Mouse (Mus musculus): Measurements from ENCODE around the gene Pdia4. TPM values are rescaled to one million over a fixed set of nuclear protein-coding genes. Genes with fewer than 3 reads are reported as not detected.

The Pdia4 gene
- polyA plus RNA-seq, 1 experiment = 24.7 TPM

DNA sequence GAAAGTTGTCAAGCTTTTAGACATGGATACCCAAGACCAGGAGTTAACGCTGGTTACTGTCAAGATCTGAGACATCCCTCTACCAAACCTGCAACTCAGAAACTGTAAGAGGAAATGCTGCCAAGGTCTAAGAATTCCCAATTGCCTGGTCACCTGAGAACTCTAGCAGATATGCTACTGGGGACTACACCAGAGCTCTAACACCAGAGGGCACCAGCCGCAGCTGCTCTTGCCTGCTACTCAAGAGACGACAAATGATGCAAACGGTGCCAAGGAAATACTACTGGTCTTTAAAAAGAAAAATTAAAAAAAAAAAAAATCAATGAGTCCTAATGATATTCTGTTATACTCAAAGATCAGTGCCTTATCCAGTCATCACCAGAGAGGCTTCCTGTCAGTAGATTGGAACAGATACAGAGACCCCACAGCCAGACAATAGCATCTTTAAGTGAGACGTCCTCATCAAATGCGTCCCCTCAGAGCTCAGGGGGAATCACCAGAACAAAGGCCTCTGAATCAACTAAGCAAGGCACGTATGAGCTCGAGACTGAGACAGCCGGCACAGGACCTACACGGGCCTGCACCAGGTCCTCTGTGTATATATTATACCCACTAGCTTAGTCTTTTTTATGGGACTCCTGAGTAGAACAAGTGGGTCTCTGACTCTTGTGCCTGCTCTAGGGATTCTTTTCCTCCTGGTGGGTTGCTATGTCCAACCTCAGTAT, 19.0 kb downstream of the Pdia4 start:
- TF ChIP-seq CTCF (IDR thresholded peaks at IDR 0.05; ENCODE audit: control insufficient read depth, insufficient read depth, insufficient replicate concordance, low read depth, low read length) (no peak), POLR2A (IDR thresholded peaks at IDR 0.05; ENCODE audit: control insufficient read depth, low read depth, low read length) (no peak)
- no peaks in the 10 kb centered on the region for H3K4me1 ChIP-seq (ENCODE audit: control insufficient read depth, insufficient read depth, low read length)
- no peaks in the 10 kb centered on the region; the same call in 1 of the 2 replicates for H3K36me3 ChIP-seq (ENCODE audit: control insufficient read depth, insufficient read depth, low read length)
- no peaks in the 10 kb centered on the region for H3K27me3 ChIP-seq (ENCODE audit: control insufficient read depth, insufficient read depth, low read length)
- no peak overlapping the region for H3K4me3 ChIP-seq (ENCODE audit: control insufficient read depth, low read depth, low read length)
- no peak overlapping the region for H3K27ac ChIP-seq (ENCODE audit: control insufficient read depth, insufficient read depth, low read depth, low read length)

DNA sequence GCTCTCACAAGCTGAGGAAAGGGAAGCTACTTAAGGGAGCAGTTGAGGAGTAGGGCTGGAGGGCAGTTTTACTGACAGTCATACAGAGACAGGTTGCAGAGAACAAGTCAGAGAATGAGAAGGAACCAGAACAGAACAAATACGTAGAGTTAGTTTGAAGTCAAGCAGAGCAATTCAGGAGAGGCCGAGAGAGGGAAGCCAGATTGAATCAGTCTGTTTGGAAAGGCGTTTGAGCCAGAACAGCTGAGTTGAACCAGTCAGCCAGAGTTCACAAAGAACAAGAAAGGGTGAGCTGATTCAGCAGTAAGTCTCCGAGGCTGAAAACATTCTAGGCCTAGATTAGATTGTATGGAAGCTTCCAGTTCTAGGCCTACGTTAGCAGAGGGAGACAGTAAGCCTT, 19.9 kb downstream of the Pdia4 start:
- peaks cover 3% of the 10 kb centered on the region for H3K4me1 ChIP-seq (ENCODE audit: control insufficient read depth, insufficient read depth, low read length)
- no peaks in the 10 kb centered on the region; the same call in 1 of the 2 replicates for H3K36me3 ChIP-seq (ENCODE audit: control insufficient read depth, insufficient read depth, low read length)
- TF ChIP-seq POLR2A (IDR thresholded peaks at IDR 0.05; ENCODE audit: control insufficient read depth, low read depth, low read length) = no peak
- TF ChIP-seq CTCF (IDR thresholded peaks at IDR 0.05; ENCODE audit: control insufficient read depth, insufficient read depth, insufficient replicate concordance, low read depth, low read length) = no peak
- no peaks in the 10 kb centered on the region for H3K27me3 ChIP-seq (ENCODE audit: control insufficient read depth, insufficient read depth, low read length)
- no peak overlapping the region for H3K4me3 ChIP-seq (ENCODE audit: control insufficient read depth, low read depth, low read length)
- H3K27ac ChIP-seq (ENCODE audit: control insufficient read depth, insufficient read depth, low read depth, low read length) = no peak overlapping the region

DNA sequence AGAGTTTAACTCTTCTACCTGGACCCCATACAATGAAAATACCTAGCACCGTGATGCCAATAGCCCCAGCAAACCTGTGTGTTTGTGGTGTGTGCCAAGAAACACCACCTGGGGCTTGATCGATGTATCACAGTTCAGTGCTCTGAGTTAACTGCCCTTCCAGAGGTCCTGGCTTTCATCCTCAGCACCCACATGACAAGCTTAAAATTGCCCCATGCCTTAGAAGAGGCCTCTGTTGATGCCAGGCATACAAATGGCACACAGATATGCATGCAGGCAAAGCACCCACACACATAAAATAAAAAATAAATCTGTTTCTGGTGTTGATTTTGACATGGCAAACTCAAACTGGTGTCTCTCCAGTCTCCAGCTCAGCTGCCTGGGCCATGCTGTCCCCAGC, 20.7 kb downstream of the Pdia4 start:
- no peaks in the 10 kb centered on the region for H3K27me3 ChIP-seq (ENCODE audit: control insufficient read depth, insufficient read depth, low read length)
- H3K4me1 ChIP-seq (ENCODE audit: control insufficient read depth, insufficient read depth, low read length) = peaks cover 3% of the 10 kb centered on the region
- H3K4me3 ChIP-seq (ENCODE audit: control insufficient read depth, low read depth, low read length) = no peak overlapping the region
- no peaks in the 10 kb centered on the region; the same call in 1 of the 2 replicates for H3K36me3 ChIP-seq (ENCODE audit: control insufficient read depth, insufficient read depth, low read length)
- TF ChIP-seq CTCF (IDR thresholded peaks at IDR 0.05; ENCODE audit: control insufficient read depth, insufficient read depth, insufficient replicate concordance, low read depth, low read length) (no peak), POLR2A (IDR thresholded peaks at IDR 0.05; ENCODE audit: control insufficient read depth, low read depth, low read length) (no peak)
- H3K27ac ChIP-seq (ENCODE audit: control insufficient read depth, insufficient read depth, low read depth, low read length) = no peak overlapping the region

DNA sequence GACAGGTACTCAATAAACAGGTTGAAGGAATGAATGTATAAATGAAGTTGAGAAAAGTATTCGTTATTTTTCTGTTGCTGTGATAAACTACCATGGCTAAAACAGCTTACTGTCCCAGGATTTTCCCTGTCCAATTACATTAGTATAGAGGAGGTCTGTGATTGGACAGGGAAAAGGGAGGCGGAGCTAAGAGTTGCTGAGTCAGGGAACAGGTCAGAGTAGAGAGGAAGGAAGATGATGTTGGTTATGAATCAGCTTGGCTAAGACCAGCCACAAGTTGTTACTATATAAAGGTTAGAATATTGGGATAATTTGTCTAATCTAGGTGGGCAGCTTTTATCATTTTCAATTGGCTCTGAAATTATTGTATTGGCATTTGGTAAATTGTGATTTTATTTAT, 22.5 kb downstream of the Pdia4 start:
- no peak overlapping the region for H3K4me3 ChIP-seq (ENCODE audit: control insufficient read depth, low read depth, low read length)
- TF ChIP-seq CTCF (IDR thresholded peaks at IDR 0.05; ENCODE audit: control insufficient read depth, insufficient read depth, insufficient replicate concordance, low read depth, low read length) (no peak), POLR2A (IDR thresholded peaks at IDR 0.05; ENCODE audit: control insufficient read depth, low read depth, low read length) (no peak)
- H3K27ac ChIP-seq (ENCODE audit: control insufficient read depth, insufficient read depth, low read depth, low read length) = no peak overlapping the region
- no peaks in the 10 kb centered on the region for H3K36me3 ChIP-seq (ENCODE audit: control insufficient read depth, insufficient read depth, low read length)
- no peaks in the 10 kb centered on the region for H3K27me3 ChIP-seq (ENCODE audit: control insufficient read depth, insufficient read depth, low read length)
- peaks cover 3% of the 10 kb centered on the region for H3K4me1 ChIP-seq (ENCODE audit: control insufficient read depth, insufficient read depth, low read length)

DNA sequence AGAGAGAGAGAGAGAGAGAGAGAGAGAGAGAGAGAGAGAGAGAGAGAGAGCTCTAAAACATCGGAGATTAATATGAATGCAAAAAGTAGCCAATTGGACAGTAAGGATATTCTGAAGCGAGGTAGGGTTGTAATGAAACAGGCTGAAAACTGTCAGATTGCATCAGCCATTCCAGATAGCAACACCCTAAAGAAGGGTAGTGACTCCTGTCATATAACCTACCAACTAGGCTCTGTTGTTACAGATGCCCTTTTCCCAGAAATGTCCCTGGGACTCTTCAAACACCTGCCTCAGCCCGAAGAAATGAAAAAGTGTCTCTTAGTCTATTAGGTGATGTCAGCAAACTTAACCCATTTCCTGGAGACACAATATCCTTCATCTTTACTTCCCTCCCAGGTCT, 24.4 kb downstream of the Pdia4 start:
- Histone ChIP-seq H3K4me3 (ENCODE audit: control insufficient read depth, low read depth, low read length) (peak overlapping the region; percentile 93), H3K4me1 (ENCODE audit: control insufficient read depth, insufficient read depth, low read length) (peaks cover 3% of the 10 kb centered on the region), H3K27ac (ENCODE audit: control insufficient read depth, insufficient read depth, low read depth, low read length) (peak overlapping the region; percentile 93), H3K36me3 (ENCODE audit: control insufficient read depth, insufficient read depth, low read length) (no peaks in the 10 kb centered on the region), H3K27me3 (ENCODE audit: control insufficient read depth, insufficient read depth, low read length) (no peaks in the 10 kb centered on the region)
- TF ChIP-seq POLR2A (IDR thresholded peaks at IDR 0.05; ENCODE audit: control insufficient read depth, low read depth, low read length) (no peak), CTCF (IDR thresholded peaks at IDR 0.05; ENCODE audit: control insufficient read depth, insufficient read depth, insufficient replicate concordance, low read depth, low read length) (no peak)

DNA sequence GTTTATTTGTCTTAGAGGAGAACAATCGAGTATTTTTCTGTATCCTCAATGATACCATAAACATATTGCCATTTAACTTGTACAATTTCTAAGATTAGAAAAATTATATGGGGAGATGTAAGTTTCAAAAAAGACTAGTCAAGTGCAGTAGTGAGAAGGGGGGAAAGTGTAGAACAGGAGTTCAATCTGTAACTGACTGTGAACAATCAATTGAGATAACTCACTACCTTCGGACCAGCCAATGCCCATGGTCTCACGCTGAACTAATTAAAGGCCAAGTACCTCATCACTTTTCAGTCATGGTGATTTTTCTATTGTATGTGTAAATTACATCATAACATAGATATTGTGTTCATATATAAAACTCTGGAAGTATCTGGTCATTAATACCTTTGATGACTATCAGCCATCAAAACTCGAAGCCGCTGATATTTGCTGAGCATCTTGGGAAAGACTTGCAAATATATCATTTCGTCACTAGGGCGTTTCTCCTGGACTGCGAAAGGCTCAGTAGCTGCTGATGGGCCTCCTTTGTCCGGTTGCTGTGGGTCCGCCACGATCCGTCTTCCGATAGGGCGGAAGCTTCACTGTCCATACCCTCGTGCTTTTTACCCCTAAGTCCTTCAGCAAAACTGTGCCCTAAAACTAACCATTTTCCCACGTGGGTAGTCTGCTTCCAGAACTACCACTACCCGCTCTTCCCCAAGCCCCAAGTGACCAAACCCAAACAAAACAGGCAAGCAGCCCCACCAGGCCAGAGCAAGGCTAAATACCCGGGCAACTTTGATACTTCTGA, 25.1 kb downstream of the Pdia4 start:
- Histone ChIP-seq H3K4me3 (ENCODE audit: control insufficient read depth, low read depth, low read length) (peak overlapping the region; percentile 93), H3K4me1 (ENCODE audit: control insufficient read depth, insufficient read depth, low read length) (peaks cover 3% of the 10 kb centered on the region), H3K36me3 (ENCODE audit: control insufficient read depth, insufficient read depth, low read length) (no peaks in the 10 kb centered on the region), H3K27me3 (ENCODE audit: control insufficient read depth, insufficient read depth, low read length) (no peaks in the 10 kb centered on the region), H3K27ac (ENCODE audit: control insufficient read depth, insufficient read depth, low read depth, low read length) (peak overlapping the region; percentile 93)
- TF ChIP-seq POLR2A (IDR thresholded peaks at IDR 0.05; ENCODE audit: control insufficient read depth, low read depth, low read length) = peak; percentile 87
- TF ChIP-seq CTCF (IDR thresholded peaks at IDR 0.05; ENCODE audit: control insufficient read depth, insufficient read depth, insufficient replicate concordance, low read depth, low read length) = no peak

DNA sequence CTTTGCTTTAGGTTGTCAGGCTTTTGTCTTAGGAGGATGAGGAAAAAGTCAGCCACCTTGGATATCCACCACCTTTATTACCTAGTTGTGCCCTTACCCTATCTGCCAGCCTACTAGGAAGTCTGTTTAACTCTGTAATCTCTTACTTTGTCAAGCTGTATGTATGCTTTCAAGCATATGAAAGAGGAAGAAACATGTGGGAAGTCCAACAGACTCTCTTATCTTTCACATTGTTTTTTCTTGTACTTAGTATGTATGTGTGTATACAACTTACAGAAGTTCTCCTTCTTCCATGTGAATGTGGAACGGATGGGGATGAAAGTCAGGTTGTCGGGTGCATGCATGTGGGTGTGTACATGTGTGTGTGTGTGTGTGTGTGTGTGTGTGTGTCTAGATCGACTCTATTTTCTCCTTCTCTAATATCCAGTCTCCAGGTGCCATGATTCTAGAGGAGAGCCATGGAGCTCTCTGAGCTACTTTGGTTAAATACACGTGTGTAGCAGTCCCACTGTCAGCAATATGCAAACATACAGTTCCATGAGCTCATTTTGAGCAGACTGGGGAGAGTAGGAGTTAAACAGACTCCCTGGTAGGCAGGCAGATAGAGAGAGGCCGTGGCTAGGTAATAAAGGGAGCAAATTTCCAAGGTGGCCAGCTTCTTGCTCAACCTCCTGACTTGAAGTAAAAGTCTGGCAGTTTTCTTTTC, 28.4 kb downstream of the Pdia4 start:
- H3K27me3 ChIP-seq (ENCODE audit: control insufficient read depth, insufficient read depth, low read length) = no peaks in the 10 kb centered on the region
- TF ChIP-seq POLR2A (IDR thresholded peaks at IDR 0.05; ENCODE audit: control insufficient read depth, low read depth, low read length) = no peak
- no peak for TF ChIP-seq CTCF (IDR thresholded peaks at IDR 0.05; ENCODE audit: control insufficient read depth, insufficient read depth, insufficient replicate concordance, low read depth, low read length)
- H3K4me1 ChIP-seq (ENCODE audit: control insufficient read depth, insufficient read depth, low read length) = peaks cover 3% of the 10 kb centered on the region
- H3K4me3 ChIP-seq (ENCODE audit: control insufficient read depth, low read depth, low read length) = no peak overlapping the region
- no peak overlapping the region for H3K27ac ChIP-seq (ENCODE audit: control insufficient read depth, insufficient read depth, low read depth, low read length)
- no peaks in the 10 kb centered on the region for H3K36me3 ChIP-seq (ENCODE audit: control insufficient read depth, insufficient read depth, low read length)

All from testis, adult 2 months (tissue).